Mouse (Mus musculus) gastrocnemius, postnatal 10 days (tissue): Measurements from ENCODE around the gene Armc2. TPM values are rescaled to one million over a fixed set of nuclear protein-coding genes. Genes with fewer than 3 reads are reported as not detected.
"Not testable (repeated sequence)": the region's sequence is repeated elsewhere in the genome, so short reads cannot be mapped to it uniquely, and the experiment has no call there.

Source experiments
- DNase-seq: peaks from one replicate; pipeline ENCODE4 v3.0.0; 2021; ENCODE audit warnings: mixed read lengths
- total RNA-seq, 2 experiments: library from RNA; stranded (reverse); gene quantifications; 2 replicates each; pipeline ENCODE4 v1.2.3; 2021

The Armc2 gene
- total RNA-seq, 2 experiments from 2014 or later, result 0.38 to 0.52 TPM

DNA sequence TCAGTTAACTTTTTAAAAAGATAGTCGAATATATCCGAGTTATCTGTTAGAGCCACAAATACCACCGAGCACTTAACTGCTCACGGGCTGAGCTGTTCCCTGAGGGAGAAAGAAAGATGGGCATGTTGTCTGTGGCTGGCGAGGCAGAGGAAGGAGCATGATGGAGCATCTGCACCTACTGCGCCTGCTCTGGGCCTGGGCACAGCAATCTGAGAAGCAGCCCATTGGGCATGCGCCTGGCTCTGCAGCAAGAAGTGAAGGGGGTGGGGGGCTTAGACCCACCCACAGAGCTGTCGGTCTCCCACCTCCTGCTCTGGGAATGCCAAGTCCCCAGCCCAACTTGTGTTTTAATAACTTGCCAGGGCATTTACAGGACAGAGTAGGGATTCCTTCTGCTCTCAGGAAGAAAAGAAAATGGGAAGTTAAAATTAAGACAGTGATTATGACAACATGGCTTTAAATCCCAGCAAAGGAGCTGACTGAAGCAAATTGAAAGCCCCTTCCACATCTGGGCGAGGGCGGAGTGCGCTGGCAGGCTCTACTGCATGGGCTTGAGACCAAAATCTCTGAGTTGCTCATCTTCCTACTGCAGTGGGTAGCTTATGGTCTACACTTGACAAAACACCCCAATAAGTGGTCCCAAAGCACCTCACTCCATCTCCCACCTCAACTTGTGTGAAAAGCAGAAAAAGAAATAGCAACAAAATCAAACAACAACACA lies 50.2 kb downstream of the Armc2 start:
- peak; percentile 25 for DNase-seq

DNA sequence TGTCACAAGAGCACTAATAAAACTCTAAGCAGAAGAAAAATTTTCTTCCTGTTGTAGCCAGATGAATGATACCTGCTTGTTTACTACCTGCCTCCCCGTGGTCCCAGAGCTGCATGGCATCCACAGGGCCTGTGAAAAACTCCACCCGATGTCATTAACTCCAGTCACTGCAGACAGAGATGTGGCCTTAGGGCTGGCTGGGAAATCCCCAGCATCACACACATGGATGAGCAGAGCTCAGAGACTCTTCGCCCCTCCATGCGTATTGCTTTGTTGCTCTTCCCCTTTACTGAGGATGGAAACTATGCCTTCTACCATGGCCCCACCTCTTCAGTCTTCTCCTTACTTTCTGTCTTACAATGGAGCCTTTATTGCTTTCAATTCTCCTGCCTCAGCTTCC lies 55.5 kb downstream of the Armc2 start:
- no peak for DNase-seq

DNA sequence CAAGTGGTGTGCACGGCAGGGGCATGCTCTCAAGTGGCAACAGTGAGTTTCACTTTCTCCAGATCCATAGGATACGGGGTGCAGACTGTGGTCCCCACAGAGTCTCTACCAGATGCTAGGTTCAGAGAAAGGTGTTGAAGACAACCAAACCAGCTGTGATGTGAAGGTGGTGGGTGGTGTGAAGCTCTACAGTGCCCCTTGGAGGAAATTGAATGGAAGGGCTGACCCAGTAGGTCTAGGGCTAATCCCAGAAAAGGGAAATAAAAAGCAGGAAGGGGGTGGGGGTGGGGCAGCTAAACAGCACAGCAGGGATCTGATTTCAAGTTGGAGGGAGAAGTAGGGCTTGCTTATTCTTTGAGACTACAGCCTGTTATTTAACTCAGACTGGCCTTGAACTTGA lies 58.4 kb downstream of the Armc2 start:
- DNase-seq, result no peak

DNA sequence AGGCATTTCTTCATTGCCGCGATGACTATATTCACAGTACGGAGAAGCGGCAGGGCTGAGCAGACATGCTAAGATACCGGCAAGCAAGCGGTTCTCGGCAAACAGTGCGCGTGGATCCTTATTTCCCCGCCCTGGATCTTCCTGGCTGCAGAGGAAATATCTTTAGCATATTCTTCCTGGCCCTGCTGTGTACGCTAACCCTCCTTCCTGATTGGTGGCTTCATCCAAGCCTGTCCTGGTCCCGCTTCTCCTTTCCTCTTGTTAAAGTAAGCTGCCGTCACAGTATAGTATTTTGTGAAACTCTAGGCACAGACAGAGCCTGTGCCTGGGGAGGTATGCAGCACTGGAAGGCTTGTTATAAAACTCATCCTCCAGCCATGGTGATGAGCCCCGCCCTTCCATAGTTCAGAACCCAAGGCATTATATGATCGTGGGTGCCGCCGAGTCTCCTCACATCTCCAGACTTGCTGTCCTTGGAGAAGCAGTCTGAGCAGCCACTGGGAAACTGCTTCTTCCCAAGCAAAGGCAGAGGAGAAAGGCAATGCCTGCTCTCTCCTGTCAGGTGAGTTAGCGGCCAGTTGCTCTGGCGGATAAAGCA lies 59.5 kb downstream of the Armc2 start:
- no peak for DNase-seq

DNA sequence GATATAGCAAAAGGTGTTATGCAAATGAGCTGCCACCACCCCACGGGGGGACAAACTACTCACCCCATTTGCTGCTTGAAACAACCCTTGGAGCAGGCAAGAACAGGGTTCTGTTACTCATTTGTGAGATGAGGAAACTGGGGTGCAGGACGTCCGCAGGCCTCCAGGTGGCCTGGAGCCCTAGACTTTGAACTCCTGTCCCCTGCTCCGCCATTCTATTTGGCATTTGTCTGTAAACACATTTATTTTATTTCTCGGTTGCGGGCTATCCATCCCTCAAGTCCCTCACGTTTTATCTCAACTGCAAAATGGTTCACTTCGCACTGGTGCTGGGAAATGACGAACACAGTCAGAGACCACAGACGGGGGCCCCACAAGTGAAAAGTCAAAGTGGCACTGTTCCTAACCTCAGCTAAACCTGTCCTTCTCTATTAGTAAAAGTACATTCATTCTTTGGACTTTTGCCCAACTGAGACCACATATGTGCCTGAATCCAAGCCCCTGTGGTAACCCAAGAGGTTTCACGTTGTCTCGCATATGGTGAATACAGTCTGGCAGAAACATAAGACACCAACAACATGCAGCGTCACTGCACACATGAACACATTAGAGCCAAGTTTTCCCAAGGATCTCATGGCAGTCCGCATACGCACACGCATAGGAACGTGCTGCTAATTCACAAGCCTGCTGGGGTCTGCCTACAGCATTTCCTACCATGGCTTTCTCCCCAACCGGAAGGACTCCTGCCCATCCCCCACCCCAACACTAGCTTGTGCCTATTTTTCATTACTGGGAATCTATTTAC lies 60.6 kb downstream of the Armc2 start:
- no peak for DNase-seq

DNA sequence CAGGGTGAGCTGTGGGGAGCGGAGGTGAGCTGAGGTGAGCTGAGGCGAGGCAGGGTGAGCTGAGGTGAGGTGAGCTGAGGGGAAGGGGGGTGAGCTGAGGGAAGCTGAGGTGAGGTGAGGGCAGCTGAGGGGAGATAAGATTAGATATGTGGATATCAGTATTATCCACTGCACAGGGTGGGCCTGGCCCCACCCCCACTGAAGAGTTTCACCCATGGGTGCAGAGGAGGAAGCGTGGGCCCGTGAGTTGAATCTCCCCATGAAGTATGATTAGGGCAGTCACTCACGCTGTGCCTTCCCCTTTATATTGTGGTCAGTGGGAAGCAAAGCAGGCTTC lies 64.7 kb downstream of the Armc2 start:
- no peak for DNase-seq

DNA sequence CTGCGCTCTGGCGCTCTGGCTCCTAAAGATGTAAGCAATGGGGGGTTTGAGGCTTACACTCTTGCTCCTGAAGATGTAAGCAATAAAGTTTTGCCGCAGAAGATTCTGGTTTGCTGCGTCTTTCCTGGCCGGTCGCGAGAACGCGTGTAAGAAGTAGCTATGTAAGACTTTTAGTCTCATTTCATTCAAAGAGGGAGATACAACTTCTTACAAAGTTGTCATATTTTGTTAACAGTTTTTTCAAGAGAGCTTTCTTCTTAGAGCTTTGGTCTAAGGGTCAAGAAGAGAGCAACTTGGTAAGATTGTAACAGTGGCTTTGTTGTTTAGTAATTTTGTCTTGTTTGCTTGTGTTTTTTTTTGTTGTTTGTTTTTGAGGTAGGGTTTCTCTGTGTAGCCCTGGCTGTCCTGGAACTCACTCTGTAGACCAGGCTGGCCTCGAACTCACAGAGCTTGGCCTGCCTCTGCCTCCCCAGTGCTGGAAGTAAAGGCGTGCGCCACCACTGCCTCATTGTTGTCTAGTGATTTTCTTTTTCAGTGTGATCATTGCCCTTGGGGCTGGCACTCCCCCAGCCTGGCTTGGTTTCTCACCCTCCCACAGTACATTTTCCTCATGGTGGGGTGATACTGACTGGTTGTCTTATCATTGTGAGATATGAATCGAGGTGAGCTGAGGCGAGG lies 65.3 kb downstream of the Armc2 start:
- no peak for DNase-seq

DNA sequence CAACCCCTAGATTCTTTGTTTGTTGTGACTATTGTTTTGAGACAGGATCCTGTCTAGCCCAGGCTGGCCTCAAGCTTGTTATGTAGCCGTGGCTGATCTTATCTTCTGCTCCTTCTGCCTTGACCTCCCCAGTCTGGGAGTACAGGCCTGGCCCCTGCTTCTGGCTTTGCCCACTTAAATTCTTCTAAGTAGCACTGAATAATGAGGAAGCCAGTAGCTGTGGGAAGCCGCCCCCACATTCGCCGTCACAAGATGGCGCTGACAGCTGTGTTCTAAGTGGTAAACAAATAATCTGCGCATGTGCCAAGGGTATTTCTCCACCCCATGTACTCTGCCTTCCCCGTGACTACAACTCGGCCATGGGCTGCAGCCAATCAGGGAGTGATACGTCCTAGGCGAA lies 65.9 kb downstream of the Armc2 start:
- not testable (repeated sequence) for DNase-seq

DNA sequence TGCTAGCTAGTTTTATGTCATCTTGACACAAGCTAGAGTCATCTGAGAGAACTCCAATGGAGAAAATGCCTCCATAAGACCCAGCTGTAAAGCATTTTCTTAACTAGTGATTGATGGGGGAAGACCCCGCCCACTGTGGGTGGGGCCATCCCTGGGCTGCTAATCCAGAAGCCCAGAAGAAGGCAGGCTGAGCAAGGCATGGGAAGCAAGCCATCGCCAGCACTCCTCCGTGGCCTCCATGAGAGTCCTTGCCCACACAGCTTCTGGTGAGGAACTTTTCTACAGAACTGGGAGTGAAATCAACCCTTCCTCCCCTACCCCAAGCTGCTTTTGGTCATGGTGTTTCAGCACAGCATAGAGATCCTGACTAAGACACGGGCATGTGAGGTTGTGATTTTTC lies 79.2 kb downstream of the Armc2 start:
- DNase-seq, result no peak

DNA sequence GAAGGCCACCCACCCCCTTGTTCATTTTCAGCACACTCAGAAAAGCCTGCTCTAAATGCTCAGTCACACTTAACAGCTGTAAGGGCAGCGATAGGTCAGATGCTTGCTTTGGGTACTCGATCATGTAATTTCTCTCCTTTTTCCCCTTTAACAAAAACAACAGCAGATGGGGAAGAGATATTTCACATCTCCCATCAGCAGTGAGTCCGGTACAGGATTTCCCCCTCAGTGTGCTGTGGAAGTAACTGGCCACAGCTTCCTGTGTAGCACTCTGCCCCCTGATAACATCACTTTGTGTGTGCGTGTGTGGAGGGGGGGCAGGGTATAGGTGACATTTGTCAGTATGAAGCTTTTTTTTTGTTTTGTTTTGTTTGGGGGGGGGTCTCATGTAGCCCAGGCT lies 81.1 kb downstream of the Armc2 start:
- DNase-seq, result no peak

DNA sequence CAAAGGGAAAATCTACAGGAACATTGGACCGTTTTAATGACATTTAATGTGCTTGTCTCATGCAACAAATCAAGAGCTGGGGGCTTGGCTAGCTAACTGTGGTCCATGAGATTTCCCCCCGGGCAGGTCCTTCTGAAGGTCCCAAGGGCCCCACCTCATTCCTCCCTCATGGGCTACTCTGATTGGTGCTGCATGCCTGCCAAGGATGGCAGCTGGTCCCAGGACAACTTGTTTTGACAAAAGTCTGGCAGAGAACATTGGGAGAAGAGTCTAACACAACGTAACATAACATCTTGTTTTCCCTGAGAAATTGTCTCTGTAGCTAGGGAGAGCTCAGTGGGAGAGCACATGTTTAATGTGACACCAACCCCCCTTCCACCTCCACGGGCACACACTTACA lies 82.1 kb downstream of the Armc2 start:
- peak; percentile 27 for DNase-seq

DNA sequence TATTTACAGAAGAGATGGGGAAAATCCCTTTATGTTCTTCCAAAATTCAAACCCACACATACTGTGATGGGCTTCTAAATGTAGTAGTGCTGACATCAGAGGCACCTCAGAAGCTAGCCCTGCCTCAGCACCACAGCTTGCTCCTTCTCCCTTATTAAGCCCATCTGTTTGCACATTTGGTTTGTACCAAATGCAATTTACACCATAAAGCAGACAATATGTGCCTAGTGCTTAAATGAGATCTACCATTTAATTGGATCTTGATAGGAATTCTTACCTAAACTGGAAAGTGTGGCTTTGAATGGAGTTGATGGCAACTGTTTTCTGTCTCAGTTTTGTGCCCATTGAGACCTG lies 82.8 kb downstream of the Armc2 start:
- no peak for DNase-seq

DNA sequence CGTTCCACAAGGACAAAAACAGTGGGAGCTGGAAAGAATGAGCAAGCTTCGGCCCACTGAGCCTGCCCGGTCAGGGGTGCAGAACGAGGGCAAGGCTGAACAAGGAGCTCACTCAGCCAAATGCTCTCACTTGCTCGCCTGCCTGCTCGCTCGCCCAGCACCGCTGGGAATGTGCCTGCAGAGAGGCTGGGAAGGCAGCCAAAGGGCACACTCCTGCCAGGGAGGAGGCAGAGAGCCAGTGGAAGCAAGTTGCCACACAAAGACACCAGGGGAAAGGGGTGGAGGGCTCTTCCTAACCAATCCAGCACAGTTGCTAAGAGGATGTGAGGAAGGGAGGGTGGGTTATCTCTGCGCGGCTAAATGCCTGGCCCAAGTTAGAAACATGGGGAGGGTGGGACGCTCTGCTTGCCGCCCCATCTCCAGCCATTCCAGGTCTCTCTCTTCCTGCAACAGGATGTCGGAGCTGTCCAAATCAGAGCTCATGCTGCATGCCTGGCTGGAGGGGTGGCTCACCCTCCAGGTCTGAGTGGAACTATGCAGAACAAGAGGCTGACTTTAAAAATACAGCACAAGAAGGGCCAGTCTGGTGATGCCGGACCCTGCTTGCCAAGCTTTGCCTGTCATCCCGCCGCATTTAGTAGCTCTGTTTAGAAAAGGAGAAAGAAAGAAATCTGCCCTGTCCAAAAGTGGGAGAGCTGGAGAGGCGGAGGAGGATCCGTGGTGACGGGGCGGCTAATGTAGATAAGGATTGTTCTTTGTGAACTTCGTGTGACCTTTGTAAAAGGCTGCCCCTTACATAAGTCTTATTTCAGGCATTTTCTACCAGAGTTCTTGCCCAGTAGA lies 83.4 kb downstream of the Armc2 start:
- peak; percentile 88 for DNase-seq

DNA sequence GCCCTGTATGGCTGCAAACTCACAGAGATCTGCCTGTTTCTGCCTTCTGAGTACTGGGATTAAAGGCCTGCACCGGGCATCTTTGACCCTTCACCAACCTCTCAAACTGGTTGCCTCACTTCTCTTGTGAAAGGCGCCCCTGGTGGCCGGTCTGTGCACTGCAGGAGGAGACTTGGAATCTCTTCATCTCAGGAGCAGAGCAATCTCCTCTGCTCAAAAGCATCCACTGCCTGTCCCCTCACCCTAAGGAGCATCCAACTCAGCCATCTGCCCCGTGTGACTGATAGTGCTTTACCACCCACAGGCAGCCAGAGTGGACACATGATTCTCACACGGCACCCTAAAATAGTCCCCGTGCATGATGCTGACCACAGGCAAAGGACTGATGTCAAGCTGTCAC lies 84.7 kb downstream of the Armc2 start:
- peak; percentile 69 for DNase-seq

DNA sequence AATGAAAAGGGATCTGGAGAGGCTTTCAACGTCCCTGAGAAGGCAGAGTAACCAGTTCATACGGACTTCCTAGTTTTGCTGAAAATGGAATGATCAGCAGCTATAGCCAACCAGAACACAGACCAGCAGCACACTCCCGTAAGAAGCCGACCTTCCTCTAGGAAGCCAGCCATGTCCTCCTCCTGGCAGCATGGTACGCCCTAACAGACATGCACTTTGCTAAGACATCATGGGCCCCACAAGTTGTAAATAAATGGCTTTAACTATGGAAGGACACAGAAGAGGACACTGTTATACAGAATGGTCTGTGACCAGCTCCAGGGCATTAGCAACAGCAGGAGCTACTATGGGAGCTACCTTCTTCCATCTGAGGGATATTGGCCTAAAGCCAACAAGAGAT lies 85.3 kb downstream of the Armc2 start:
- DNase-seq, result no peak

DNA sequence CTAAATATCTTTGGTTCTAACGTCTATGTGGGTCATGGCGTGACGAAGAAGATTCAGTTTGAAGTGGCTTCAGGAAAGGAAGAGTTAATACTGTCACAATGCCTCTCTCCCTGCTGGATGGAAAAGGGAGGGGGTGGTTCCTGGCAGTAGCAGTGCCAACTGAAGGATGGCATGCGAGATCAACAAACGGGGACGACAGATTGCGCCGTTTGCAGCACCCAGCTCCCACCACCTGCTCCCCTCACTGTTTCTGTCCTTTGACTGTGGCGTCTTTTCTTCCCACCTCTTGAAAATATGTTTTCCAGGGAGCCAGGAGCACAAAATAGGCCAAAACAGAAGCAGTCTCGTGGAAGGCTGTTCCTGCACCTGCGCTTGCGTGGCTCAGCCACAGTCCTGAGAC lies 86.3 kb downstream of the Armc2 start:
- no peak for DNase-seq

DNA sequence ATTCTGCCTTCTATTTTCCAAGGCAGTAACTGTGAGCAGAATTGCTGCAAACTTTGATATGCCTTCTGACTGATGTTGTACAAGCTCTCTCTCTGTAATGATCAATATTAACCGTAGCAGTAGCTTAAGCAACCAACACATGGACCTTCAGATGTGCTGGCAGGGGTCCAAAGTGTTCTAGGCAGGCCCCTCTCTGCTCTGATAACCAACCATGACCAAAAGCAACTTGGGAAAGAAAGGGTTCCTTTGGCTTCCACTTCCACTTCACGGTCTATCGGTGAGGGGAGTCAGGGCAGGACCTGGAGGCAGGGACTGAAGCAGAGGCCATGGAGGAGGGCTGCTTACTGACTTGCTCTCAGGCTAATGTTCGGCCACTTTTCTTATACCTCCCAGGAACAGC lies 87.3 kb downstream of the Armc2 start:
- DNase-seq, result no peak

DNA sequence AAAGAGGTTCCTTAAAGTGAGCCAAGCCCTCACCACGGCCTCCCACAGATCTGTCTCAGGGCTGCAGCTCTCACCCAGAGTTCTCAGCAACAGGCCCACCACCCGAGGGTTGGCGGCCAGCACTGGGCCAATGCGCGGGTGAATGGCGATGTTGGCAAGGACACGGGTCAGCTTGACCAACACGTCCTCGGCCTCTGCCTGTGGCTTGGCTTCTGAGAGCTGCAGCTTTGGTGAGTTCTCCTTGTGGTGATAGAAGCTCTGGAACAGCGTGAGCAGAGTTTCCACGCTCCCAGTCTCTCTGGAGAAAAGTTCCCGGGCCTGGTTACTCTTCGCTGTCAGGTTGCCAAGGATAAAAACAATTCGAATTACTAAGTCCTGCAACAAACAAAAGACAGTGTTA lies 91.5 kb downstream of the Armc2 start:
- no peak for DNase-seq

DNA sequence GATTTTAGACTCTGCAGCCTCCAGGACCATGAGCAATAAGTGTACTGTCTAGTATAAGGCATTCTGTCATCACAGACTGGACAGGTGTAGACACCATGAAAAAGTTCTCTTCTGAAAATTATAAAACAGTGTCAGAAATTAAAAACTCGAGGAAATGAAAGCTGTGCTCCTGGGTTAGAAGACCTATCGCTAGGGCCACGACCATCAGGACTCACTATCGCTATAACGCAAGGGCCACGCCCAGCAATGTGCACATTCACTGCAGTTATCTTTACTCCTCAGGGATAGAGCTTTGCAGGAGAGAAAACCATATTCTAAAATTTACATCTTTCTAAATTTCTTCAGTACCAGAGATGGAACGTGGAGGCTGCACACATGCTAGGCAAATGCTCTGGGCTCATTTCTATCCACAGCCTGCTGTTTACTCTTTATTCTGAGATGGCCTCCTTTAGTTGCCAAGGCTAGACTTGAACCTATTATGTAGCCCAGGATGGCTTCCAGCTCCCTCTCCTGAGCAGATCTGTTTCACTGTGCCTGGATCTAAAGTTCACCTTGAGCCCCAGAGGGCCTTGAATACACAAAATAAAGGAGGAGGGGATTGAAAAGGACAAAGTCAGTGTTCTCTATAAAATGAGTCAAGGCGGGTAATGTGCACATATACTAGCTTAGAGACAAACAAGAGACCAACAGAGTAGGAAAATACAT lies 105.8 kb downstream of the Armc2 start:
- DNase-seq, result no peak

DNA sequence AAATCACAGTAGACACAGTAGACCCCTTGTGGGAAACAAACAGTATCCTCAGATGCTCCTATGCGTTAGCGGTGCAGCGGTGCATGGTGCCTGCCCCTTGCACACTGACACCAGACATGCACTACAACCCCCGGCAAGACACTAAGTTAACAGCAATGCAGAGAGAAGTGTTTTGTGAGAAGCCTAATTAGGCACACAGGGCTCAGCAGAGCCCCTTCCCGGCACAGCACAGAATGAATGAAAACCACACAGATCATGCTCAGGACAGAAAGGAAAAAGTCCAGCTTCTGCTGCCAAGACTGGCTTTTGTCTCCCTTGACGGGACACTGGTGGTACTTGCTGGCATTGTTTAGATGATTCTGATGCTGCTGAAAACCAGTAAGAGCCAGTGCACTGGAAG lies 109.3 kb downstream of the Armc2 start:
- DNase-seq, result no peak

DNA sequence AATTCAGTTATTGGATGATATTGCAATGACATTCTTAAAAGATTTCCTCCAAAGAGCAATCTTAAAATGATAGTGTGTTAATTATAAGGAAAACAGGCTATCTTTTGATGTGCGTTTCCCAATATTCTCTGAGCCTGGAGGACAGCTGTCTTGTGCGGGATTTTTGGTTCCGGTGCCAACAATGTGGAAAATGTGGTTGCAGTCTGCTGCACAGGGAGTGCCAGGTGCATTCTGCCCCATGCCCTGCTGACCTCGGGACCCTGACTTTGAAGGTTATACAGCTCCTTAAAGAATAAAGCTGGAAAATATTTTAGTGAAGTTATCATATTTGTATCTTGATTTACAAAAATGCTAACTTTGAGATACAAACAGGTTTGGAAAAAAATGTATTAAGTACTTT lies 110.3 kb downstream of the Armc2 start:
- DNase-seq, result no peak

DNA sequence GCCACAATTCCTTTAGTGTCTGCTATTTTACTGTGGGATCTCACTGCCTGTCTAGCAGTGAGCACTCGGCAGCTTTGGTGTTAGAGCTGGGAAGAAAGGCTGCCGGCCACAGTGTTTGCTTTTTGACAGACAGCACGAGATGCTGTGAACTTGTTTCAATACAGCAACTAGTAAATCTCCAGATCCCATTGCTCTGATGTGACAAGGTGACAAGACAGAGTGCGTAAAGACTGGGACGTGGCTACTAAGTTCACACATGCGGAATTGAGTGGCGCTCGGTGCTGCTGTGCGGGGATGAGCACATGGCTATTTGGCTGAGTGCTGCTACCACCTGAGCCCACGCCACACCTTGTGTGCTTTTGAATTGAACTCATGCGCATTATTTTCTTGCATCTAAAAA lies 110.8 kb downstream of the Armc2 start:
- no peak for DNase-seq
